Mouse (Mus musculus) MEL (cell line): Measurements from ENCODE around the gene Ankrd40. TPM values are rescaled to one million over a fixed set of nuclear protein-coding genes. Genes with fewer than 3 reads are reported as not detected.

Experiments used
- DNase-seq: peaks from one replicate; pipeline ENCODE4 v3.0.0; 2011; ENCODE audit warnings: low read depth, low spot score
- H3K27ac ChIP-seq: 2 replicates; pipeline ENCODE4 v1.5.1; 2012; ENCODE audit warnings: low read depth, mild to moderate bottlenecking, control low read depth, low read length, moderate library complexity; ENCODE audit not compliant: control insufficient read depth
- H3K27me3 ChIP-seq, 2 experiments: fragments of 150-350 bp in 1 of 2; sonication (generic) in 1 of 2; 2 replicates each; pipeline ENCODE4 v1.6.1; 2012; ENCODE audit warnings: low read length in 2 of 2, mild to moderate bottlenecking in 2 of 2, improper control_type of control experiment in 1 of 2, moderate library complexity in 1 of 2; ENCODE audit not compliant: insufficient read depth in 2 of 2, control insufficient read depth in 1 of 2
- H3K36me3 ChIP-seq, 2 experiments: 2 replicates each; pipeline ENCODE4 v1.6.1; 2012 to 2014; ENCODE audit warnings: low read length in 2 of 2, improper control_type of control experiment in 1 of 2, inconsistent platforms in 1 of 2, mild to moderate bottlenecking in 1 of 2; ENCODE audit not compliant: insufficient read depth in 2 of 2, control insufficient read depth in 1 of 2
- H3K4me1 ChIP-seq, 2 experiments: fragments of 150-350 bp in 1 of 2; sonication (generic) in 1 of 2; 2 replicates each; pipeline ENCODE4 v1.6.1; 2012; ENCODE audit warnings: low read length in 2 of 2, improper control_type of control experiment in 1 of 2, mild to moderate bottlenecking in 1 of 2; ENCODE audit not compliant: insufficient read depth in 2 of 2, control insufficient read depth in 1 of 2
- H3K4me3 ChIP-seq, 2 experiments: fragments of 150-350 bp in 1 of 2; sonication (generic) in 1 of 2; 2 replicates each; pipeline ENCODE4 v1.5.1; 2012; ENCODE audit warnings: low read depth in 2 of 2, low read length in 2 of 2, mild to moderate bottlenecking in 2 of 2, moderate library complexity in 2 of 2, control low read depth in 1 of 2, improper control_type of control experiment in 1 of 2; ENCODE audit not compliant: control insufficient read depth in 1 of 2, insufficient read depth in 1 of 2
- H3K79me2 ChIP-seq: 2 replicates; pipeline ENCODE4 v1.6.1; 2012; ENCODE audit warnings: mild to moderate bottlenecking, low read length, moderate library complexity; ENCODE audit not compliant: control insufficient read depth, poor library complexity, insufficient read depth
- H3K9ac ChIP-seq: 2 replicates; pipeline ENCODE4 v1.6.1; 2012; ENCODE audit warnings: low read depth, mild to moderate bottlenecking, control low read depth, low read length, moderate library complexity; ENCODE audit not compliant: control insufficient read depth, poor library complexity, severe bottlenecking
- H3K9me3 ChIP-seq: fragments of 150-350 bp; sonication (generic); replicated peaks from 2 replicates; pipeline ENCODE4 v1.6.1; 2012; ENCODE audit warnings: mild to moderate bottlenecking, low read length, improper control_type of control experiment, moderate library complexity; ENCODE audit not compliant: insufficient read depth
- BHLHE40 ChIP-seq: IDR thresholded peaks from 2 replicates; pipeline ENCODE4 v1.6.1; 2012; ENCODE audit warnings: low read depth, mild to moderate bottlenecking, inconsistent platforms, low read length, improper control_type of control experiment, borderline replicate concordance
- CHD1 ChIP-seq: IDR thresholded peaks from 2 replicates; pipeline ENCODE4 v1.6.1; 2012; ENCODE audit warnings: low read depth, mild to moderate bottlenecking, inconsistent platforms, low read length, improper control_type of control experiment
- CTCF ChIP-seq, 3 experiments: IDR thresholded peaks in 2 of 3; conservative IDR thresholded peaks in 1 of 3; 2 replicates each; pipeline ENCODE4 v1.5.1; 2011 to 2012; ENCODE audit warnings: low read length in 3 of 3, low read depth in 2 of 3, mild to moderate bottlenecking in 2 of 3, improper control_type of control experiment in 1 of 3, inconsistent platforms in 1 of 3, mixed read lengths in 1 of 3, moderate library complexity in 1 of 3; ENCODE audit not compliant: control insufficient read depth in 1 of 3, insufficient read depth in 1 of 3, poor library complexity in 1 of 3, severe bottlenecking in 1 of 3
- ELF1 ChIP-seq: IDR thresholded peaks from 2 replicates; pipeline ENCODE4 v1.6.1; 2014; ENCODE audit warnings: low read depth, mild to moderate bottlenecking, inconsistent platforms, low read length, improper control_type of control experiment, moderate library complexity
- EP300 ChIP-seq, 2 experiments: IDR thresholded peaks; 2 replicates each; pipeline ENCODE4 v1.6.1; 2011; ENCODE audit warnings: improper control_type of control experiment in 2 of 2, low read length in 2 of 2, low read depth in 1 of 2, mild to moderate bottlenecking in 1 of 2
- GABPA ChIP-seq: IDR thresholded peaks from 2 replicates; pipeline ENCODE4 v1.6.1; 2012; ENCODE audit warnings: low read depth, mild to moderate bottlenecking, inconsistent platforms, low read length, improper control_type of control experiment, moderate library complexity
- GATA1 ChIP-seq: IDR thresholded peaks from 2 replicates; pipeline ENCODE4 v1.6.1; 2011; ENCODE audit warnings: low read depth, low read length, improper control_type of control experiment
- HCFC1 ChIP-seq: IDR thresholded peaks from 2 replicates; pipeline ENCODE4 v1.6.1; 2012; ENCODE audit warnings: low read depth, mild to moderate bottlenecking, inconsistent platforms, low read length, improper control_type of control experiment, moderate library complexity
- KAT2A ChIP-seq: conservative IDR thresholded peaks from 2 replicates; pipeline ENCODE4 v1.6.1; 2012; ENCODE audit warnings: low read depth, low read length, improper control_type of control experiment, inconsistent platforms
- MAFK ChIP-seq: IDR thresholded peaks from 2 replicates; pipeline ENCODE4 v1.6.1; 2011; ENCODE audit warnings: low read depth, mild to moderate bottlenecking, low read length, improper control_type of control experiment, borderline replicate concordance
- MEF2A ChIP-seq: IDR thresholded peaks from 2 replicates; pipeline ENCODE4 v1.6.1; 2014; ENCODE audit warnings: low read depth, mild to moderate bottlenecking, inconsistent platforms, low read length, improper control_type of control experiment; ENCODE audit not compliant: poor library complexity, insufficient replicate concordance, severe bottlenecking; ENCODE audit errors: extremely low read depth
- MXI1 ChIP-seq: IDR thresholded peaks from 2 replicates; pipeline ENCODE4 v1.6.1; 2011; ENCODE audit warnings: mild to moderate bottlenecking, low read depth, low read length, improper control_type of control experiment
- MYB ChIP-seq: IDR thresholded peaks from 2 replicates; pipeline ENCODE4 v1.6.1; 2011; ENCODE audit warnings: mild to moderate bottlenecking, low read depth, low read length, improper control_type of control experiment
- MYC ChIP-seq: IDR thresholded peaks from 2 replicates; pipeline ENCODE4 v1.6.1; 2011; ENCODE audit warnings: low read depth, mild to moderate bottlenecking, low read length, improper control_type of control experiment, moderate library complexity
- POLR2A ChIP-seq, 2 experiments: IDR thresholded peaks; 2 replicates each; pipeline ENCODE4 v1.6.1; 2011 to 2012; ENCODE audit warnings: low read length in 2 of 2, mild to moderate bottlenecking in 2 of 2, control low read depth in 1 of 2, improper control_type of control experiment in 1 of 2, low read depth in 1 of 2, moderate library complexity in 1 of 2; ENCODE audit not compliant: control insufficient read depth in 1 of 2, insufficient read depth in 1 of 2, poor library complexity in 1 of 2
- RAD21 ChIP-seq: IDR thresholded peaks from 2 replicates; pipeline ENCODE4 v1.6.1; 2011; ENCODE audit warnings: mild to moderate bottlenecking, low read depth, low read length, improper control_type of control experiment
- RCOR1 ChIP-seq: IDR thresholded peaks from 2 replicates; pipeline ENCODE4 v1.6.1; 2012; ENCODE audit warnings: low read depth, mild to moderate bottlenecking, inconsistent platforms, low read length, improper control_type of control experiment
- SMC3 ChIP-seq: IDR thresholded peaks from 2 replicates; pipeline ENCODE4 v1.6.1; 2011; ENCODE audit warnings: low read depth, low read length, improper control_type of control experiment
- TAL1 ChIP-seq: IDR thresholded peaks from 2 replicates; pipeline ENCODE4 v1.6.1; 2012; ENCODE audit warnings: mild to moderate bottlenecking, inconsistent platforms, low read length, moderate library complexity, mixed read lengths
- TBP ChIP-seq: IDR thresholded peaks from 2 replicates; pipeline ENCODE4 v1.8.0; 2011; ENCODE audit warnings: low read depth, low read length, improper control_type of control experiment
- TCF12 ChIP-seq: IDR thresholded peaks from 2 replicates; pipeline ENCODE4 v1.6.1; 2014; ENCODE audit warnings: low read depth, mild to moderate bottlenecking, inconsistent platforms, low read length, improper control_type of control experiment, moderate library complexity
- UBTF ChIP-seq: IDR thresholded peaks from 2 replicates; pipeline ENCODE4 v1.6.1; 2012; ENCODE audit warnings: low read depth, mild to moderate bottlenecking, inconsistent platforms, low read length, improper control_type of control experiment, moderate library complexity, borderline replicate concordance; ENCODE audit not compliant: insufficient read depth
- USF1 ChIP-seq: IDR thresholded peaks from 2 replicates; pipeline ENCODE4 v1.6.1; 2014; ENCODE audit warnings: low read depth, mild to moderate bottlenecking, inconsistent platforms, low read length, improper control_type of control experiment, moderate library complexity
- ZC3H11A ChIP-seq: IDR thresholded peaks from 2 replicates; pipeline ENCODE4 v1.6.1; 2012; ENCODE audit warnings: low read depth, mild to moderate bottlenecking, inconsistent platforms, low read length, improper control_type of control experiment
- ZMIZ1 ChIP-seq: IDR thresholded peaks from 2 replicates; pipeline ENCODE4 v1.6.1; 2012; ENCODE audit warnings: low read depth, mild to moderate bottlenecking, inconsistent platforms, low read length, improper control_type of control experiment, moderate library complexity
- ZNF384 ChIP-seq: IDR thresholded peaks from 2 replicates; pipeline ENCODE4 v1.6.1; 2012; ENCODE audit warnings: low read depth, mild to moderate bottlenecking, inconsistent platforms, low read length, improper control_type of control experiment
- polyA plus RNA-seq, 2 experiments: library from polyadenylated mRNA; stranded (reverse) in 1 of 2; unstranded in 1 of 2; fragments of >175 nt in 1 of 2; fragments of >200 nt in 1 of 2; gene quantifications; 2 replicates each; pipeline versions ENCODE4 v1.2.1 to v1.2.4; 2012; ENCODE audit warnings: low replicate concordance in 2 of 2, low read depth in 1 of 2; ENCODE audit not compliant: insufficient read length in 2 of 2, insufficient read depth in 1 of 2, missing spikeins in 1 of 2
- total RNA-seq: library from RNA; depleted of rRNA; stranded (reverse); fragments of 300-350 nt; gene quantifications from 2 replicates; pipeline ENCODE4 v1.2.3, GENCODE M21; 2012

The Ankrd40 gene
- total and polyA plus RNA-seq, 3 experiments: 37.1 to 60.0 TPM; not detected in 1

DNA sequence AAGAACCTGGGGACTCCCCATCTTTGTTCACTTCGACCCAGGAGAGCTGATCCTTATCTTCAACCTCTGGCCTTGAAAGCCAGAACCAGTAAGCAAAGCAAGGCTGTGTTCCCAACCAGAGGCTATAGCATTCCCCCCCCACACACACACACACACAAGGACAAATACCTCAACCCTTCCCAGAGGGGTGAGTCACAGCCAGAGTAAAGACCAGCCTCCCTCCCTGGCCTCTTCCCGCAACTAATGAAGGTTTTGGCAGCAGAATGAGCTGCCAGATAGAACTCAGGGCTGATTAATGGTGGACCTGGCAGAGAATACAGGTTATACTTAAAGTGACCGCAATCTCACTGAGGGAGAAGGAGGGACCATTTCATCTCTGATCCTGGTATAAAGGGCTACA is 18.8 kb downstream of the Ankrd40 start:
- DNase-seq: no peak
- H3K27me3 ChIP-seq: no peaks in the 10 kb centered on the region; a peak in 1 of 4 replicates
- H3K9ac ChIP-seq: no peak overlapping the region
- H3K36me3 ChIP-seq: peaks cover 0 to 15% of the 10 kb centered on the region in 2 experiments; a peak in 2 of 4 replicates
- peaks cover 2 to 21% of the 10 kb centered on the region in 2 experiments for H3K4me1 ChIP-seq
- no peaks in the 10 kb centered on the region for H3K9me3 ChIP-seq
- H3K4me3 ChIP-seq: no peak overlapping the region
- H3K27ac ChIP-seq: no peak overlapping the region
- H3K79me2 ChIP-seq: no peaks in the 10 kb centered on the region
- TF ChIP-seq EP300 (IDR thresholded peaks at IDR 0.05; ENCODE audit: low read depth in 1 of 2, low read length in 2 of 2) (no peak), HCFC1 (no peak), TAL1 (no peak), RCOR1 (no peak), MXI1 (no peak), MAFK (no peak), ZMIZ1 (no peak), GATA1 (no peak), SMC3 (no peak), USF1 (no peak), UBTF (no peak), KAT2A (no peak), CHD1 (no peak), CTCF (IDR thresholded peaks at IDR 0.05 in 2 of 3, conservative IDR thresholded peaks at IDR 0.05 in 1 of 3; ENCODE audit: control insufficient read depth in 1 of 3, insufficient read depth in 1 of 3, low read depth in 2 of 3, low read length in 3 of 3, poor library complexity in 1 of 3, severe bottlenecking in 1 of 3) (no peak), TCF12 (no peak)
- TF ChIP-seq, all 39 proteins: peak for 0

DNA sequence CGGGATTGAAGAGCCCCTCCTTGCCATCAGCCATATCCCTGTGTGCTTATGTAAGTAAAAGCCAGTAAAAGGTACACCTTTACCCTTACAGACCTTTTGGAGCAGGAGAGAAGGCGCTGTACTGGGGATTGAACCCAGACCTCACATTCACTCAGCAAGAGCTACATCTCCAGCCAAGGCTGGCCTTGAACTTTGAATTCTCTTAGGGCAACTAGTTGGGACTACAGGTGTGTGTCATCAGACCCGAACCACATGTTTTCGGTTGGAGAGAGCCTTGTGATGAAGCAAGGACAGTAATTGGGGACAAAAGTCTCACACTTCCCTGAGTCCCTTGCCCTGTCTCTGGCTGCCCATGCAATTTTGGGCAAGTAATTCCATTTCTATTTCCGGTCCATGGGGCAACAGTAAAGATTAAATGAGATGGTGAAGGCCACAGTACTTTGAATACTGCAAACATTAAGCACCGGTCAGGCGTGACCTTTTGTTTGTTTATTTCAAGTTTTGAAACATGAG is 19.3 kb downstream of the Ankrd40 start:
- Histone ChIP-seq H3K4me1 (peaks cover 2 to 21% of the 10 kb centered on the region in 2 experiments), H3K9me3 (no peaks in the 10 kb centered on the region), H3K4me3 (no peak overlapping the region), H3K79me2 (no peaks in the 10 kb centered on the region), H3K27ac (no peak overlapping the region), H3K36me3 (peaks cover 0 to 15% of the 10 kb centered on the region in 2 experiments; a peak in 2 of 4 replicates), H3K27me3 (no peaks in the 10 kb centered on the region; a peak in 1 of 4 replicates), H3K9ac (no peak overlapping the region)
- no peak for DNase-seq
- TF ChIP-seq POLR2A (IDR thresholded peaks at IDR 0.05; ENCODE audit: control insufficient read depth in 1 of 2, insufficient read depth in 1 of 2, low read depth in 1 of 2, low read length in 2 of 2, poor library complexity in 1 of 2): no peak
- no peak for TF ChIP-seq ZC3H11A
- no peak for TF ChIP-seq RCOR1
- no peak for TF ChIP-seq MYB
- no peak for TF ChIP-seq ZNF384
- TF ChIP-seq BHLHE40: no peak
- no peak for TF ChIP-seq MXI1
- TF ChIP-seq SMC3: no peak
- no peak for TF ChIP-seq KAT2A
- TF ChIP-seq GABPA: no peak
- TF ChIP-seq RAD21: no peak
- no peak for TF ChIP-seq MYC
- no peak for TF ChIP-seq MEF2A
- TF ChIP-seq TBP: no peak
- no peak for TF ChIP-seq ELF1
